Mouse (Mus musculus) megakaryocyte, embryonic 14.5 days (primary cell): ENCODE results near the gene Retnla.
"Not testable (repeated sequence)": the region's sequence is repeated elsewhere in the genome, so short reads cannot be mapped to it uniquely, and the experiment has no call there.

ENCODE experiments used
- FLI1 ChIP-seq: IDR thresholded peaks from 2 replicates; pipeline ENCODE4 v1.6.1; 2012; ENCODE audit warnings: low read length, inconsistent platforms, mixed read lengths
- GATA1 ChIP-seq: IDR thresholded peaks from 3 replicates; pipeline ENCODE4 v1.6.1; 2012; ENCODE audit warnings: mixed read lengths, low read length, inconsistent platforms, borderline replicate concordance

- not testable (repeated sequence) for TF ChIP-seq GATA1, FLI1
Measured at GRCm38 (mm10) chr16:48865004-48865403, 22.7 kb downstream of the Retnla start.
